Mouse (Mus musculus): ENCODE measurements around the gene Gm6465.
"Not testable (repeated sequence)": the region's sequence is repeated elsewhere in the genome, so short reads cannot be mapped to it uniquely, and the experiment has no call there.

Gm6465 gene

GRCm38 (mm10) chr5:11845239-11845638 lies at the start of gene Gm6465:
Gene Gm6465 (plus strand): TSS chr5:11845539.
- not testable (repeated sequence) for DNase-seq

GRCm38 (mm10) chr5:11845824-11846223 lies 485 bp downstream of the Gm6465 start:
- DNase-seq, result not testable (repeated sequence)

GRCm38 (mm10) chr5:11857909-11858308 lies 12.6 kb downstream of the Gm6465 start:
- not testable (repeated sequence) for DNase-seq
